Mouse (Mus musculus) intestine, embryonic 16.5 days (tissue): Measurements from ENCODE around the gene Dstyk. TPM values are rescaled to one million over a fixed set of nuclear protein-coding genes. Genes with fewer than 3 reads are reported as not detected.

ENCODE experiments used
- ATAC-seq: fragments of 200-750 bp; cut with Nextera tagmentation; 2 replicates; pipeline ENCODE4 v1.8.0; 2017; ENCODE audit warnings: moderate TSS enrichment, moderate library complexity
- H3K27ac ChIP-seq: fragments of 300-500 bp; sonication (generic); 2 replicates; pipeline ENCODE4 v1.5.1; 2014; ENCODE audit warnings: mild to moderate bottlenecking, low read length
- H3K27me3 ChIP-seq: fragments of 300-500 bp; sonication (generic); replicated peaks from 2 replicates; pipeline ENCODE4 v1.6.1; 2014; ENCODE audit warnings: low read length, control low read depth, mixed read lengths; ENCODE audit not compliant: control insufficient read depth, insufficient read depth
- H3K36me3 ChIP-seq: fragments of 300-500 bp; sonication (generic); 2 replicates; pipeline ENCODE4 v1.6.1; 2014; ENCODE audit warnings: low read length, control low read depth; ENCODE audit not compliant: control insufficient read depth, insufficient read depth
- H3K4me1 ChIP-seq: fragments of 300-500 bp; sonication (generic); 2 replicates; pipeline ENCODE4 v1.6.1; 2014; ENCODE audit warnings: low read length, control low read depth, mixed read lengths; ENCODE audit not compliant: control insufficient read depth, insufficient read depth
- H3K4me2 ChIP-seq: fragments of 300-500 bp; sonication (generic); 2 replicates; pipeline ENCODE4 v1.6.1; 2014; ENCODE audit warnings: low read depth, low read length, control low read depth
- H3K4me3 ChIP-seq: fragments of 300-500 bp; sonication (generic); 2 replicates; pipeline ENCODE4 v1.5.1; 2014; ENCODE audit warnings: mild to moderate bottlenecking, low read length
- H3K9ac ChIP-seq: fragments of 300-500 bp; sonication (generic); 2 replicates; pipeline ENCODE4 v1.6.1; 2014; ENCODE audit warnings: low read depth, low read length
- H3K9me3 ChIP-seq: fragments of 300-500 bp; sonication (generic); 2 replicates; pipeline ENCODE4 v1.6.1; 2016; ENCODE audit warnings: low read length, control low read depth; ENCODE audit not compliant: control insufficient read depth
- WGBS: fragments of 180-500 bp; shearing (Covaris S2); extraction: QIAGEN DNeasy Blood & Tissue Kit; methylation state at CpG from one replicate; pipeline ENCODE4 v1.1.7; 2014; 5-methylcytosine and 5-hydroxymethylcytosine counted together
- polyA plus RNA-seq: library from polyadenylated mRNA; unstranded; fragments of >200 nt; fragmentation: Nextera tagmentation; extraction: Ambion mirVana; gene quantifications from 2 replicates; pipeline ENCODE4 v1.2.1, GENCODE M21; 2015

Dstyk gene
- polyA plus RNA-seq, 1 experiment from 2014 or later = 6.3 TPM

GRCm38 (mm10) chr1:132515339-132515738 lies 98.0 kb downstream of the Dstyk start:
- 86% methylated on average over 12 of the region's 12 CpGs for WGBS

More at GRCm38 (mm10) chr1:132515339-132515738, 98.0 kb downstream of the Dstyk start:
- no peak overlapping the region for H3K27ac ChIP-seq
- H3K9ac ChIP-seq = no peak overlapping the region
- no peak overlapping the region for H3K4me3 ChIP-seq
- no peak overlapping the region for H3K4me2 ChIP-seq
- H3K27me3 ChIP-seq = no peaks in the 10 kb centered on the region
- H3K36me3 ChIP-seq = no peaks in the 10 kb centered on the region
- peaks cover 5% of the 10 kb centered on the region; the same call in 1 of the 2 replicates for H3K4me1 ChIP-seq
- no peaks in the 10 kb centered on the region for H3K9me3 ChIP-seq
- ATAC-seq = no peak

Other genes with a start within 250 kb of the Dstyk start
- gene Lemd1, start 226.1 kb upstream of the Dstyk start, polyA plus RNA-seq = not detected in 2 replicates
- gene AC124108.1, start 226.1 kb upstream of the Dstyk start, polyA plus RNA-seq = 0.04 and 0.07 TPM in 2 replicates
- gene Gm10188, start 187.8 kb upstream of the Dstyk start, polyA plus RNA-seq = not detected in 2 replicates
- gene Klhdc8a, start 118.9 kb upstream of the Dstyk start, polyA plus RNA-seq = 0.09 and 0.33 TPM in 2 replicates
- 4.6 and 5.6 TPM in 2 replicates for gene Nuak2, start 101.4 kb upstream of the Dstyk start, polyA plus RNA-seq
- 9.4 and 12.2 TPM in 2 replicates for gene Tmcc2, start 26.3 kb upstream of the Dstyk start, polyA plus RNA-seq
- 36.5 and 36.9 TPM in 2 replicates for gene Rbbp5, start 59.8 kb downstream of the Dstyk start, polyA plus RNA-seq
- gene Tmem81, start 88.7 kb downstream of the Dstyk start, polyA plus RNA-seq = 1.4 and 1.7 TPM in 2 replicates
- gene Cntn2, start 125.7 kb downstream of the Dstyk start, polyA plus RNA-seq = 0.27 and 0.31 TPM in 2 replicates